Mouse (Mus musculus): ENCODE data around the gene Tbc1d1. TPM values are rescaled to one million over a fixed set of nuclear protein-coding genes. Genes with fewer than 3 reads are reported as not detected.

Tbc1d1 gene
- total and polyA plus RNA-seq, 3 experiments: 26.0 to 38.6 (median 31.9) TPM

- Histone ChIP-seq H3K27me3 (replicated peaks) (no peaks in the 10 kb centered on the region), H3K79me2 (replicated peaks; ENCODE audit: control insufficient read depth, extremely low read depth, insufficient read depth, poor library complexity, severe bottlenecking) (no peaks in the 10 kb centered on the region), H3K4me1 (ENCODE audit: control insufficient read depth in 1 of 2, insufficient read depth in 2 of 2) (no peaks in the 10 kb centered on the region), H3K4me3 (replicated peaks in 1 of 3; ENCODE audit: low read depth in 2 of 3, low read length in 2 of 3, poor library complexity in 1 of 3) (no peak overlapping the region), H3K36me3 (replicated peaks in 1 of 2; ENCODE audit: control insufficient read depth in 1 of 2, insufficient read depth in 1 of 2, low read length in 1 of 2) (peaks cover 48 to 97% of the 10 kb centered on the region in 2 experiments), H3K9ac (ENCODE audit: insufficient read depth, low read depth) (no peak overlapping the region), H3K4me2 (ENCODE audit: insufficient read depth, low read depth, poor library complexity, severe bottlenecking) (no peak overlapping the region), H3K27ac (ENCODE audit: insufficient read depth, low read depth) (no peak overlapping the region), H3K9me3 (replicated peaks; ENCODE audit: low read length) (no peaks in the 10 kb centered on the region)
- no peak for TF ChIP-seq KAT2A (IDR thresholded peaks at IDR 0.05; ENCODE audit: insufficient replicate concordance, low read length)
- no peak for TF ChIP-seq CHD1 (IDR thresholded peaks at IDR 0.05; ENCODE audit: low read depth, low read length)
- TF ChIP-seq ETS1 (conservative IDR thresholded peaks at IDR 0.05; ENCODE audit: low read depth, low read length): no peak
- TF ChIP-seq USF2 (conservative IDR thresholded peaks at IDR 0.05; ENCODE audit: low read depth, low read length): no peak
- no peak for TF ChIP-seq ZNF384 (IDR thresholded peaks at IDR 0.05; ENCODE audit: low read depth, low read length)
- TF ChIP-seq USF1 (IDR thresholded peaks at IDR 0.05; ENCODE audit: low read depth, low read length): no peak
- no peak for TF ChIP-seq ELF1 (IDR thresholded peaks at IDR 0.05; ENCODE audit: low read depth, low read length)
- no peak for TF ChIP-seq CTCF (conservative IDR thresholded peaks at IDR 0.05 in 1 of 2, IDR thresholded peaks at IDR 0.05 in 1 of 2; ENCODE audit: low read depth in 2 of 2, low read length in 2 of 2)
- no peak for TF ChIP-seq JUN (IDR thresholded peaks at IDR 0.05; ENCODE audit: insufficient read depth, low read depth, low read length)
- no peak for TF ChIP-seq ZKSCAN1 (IDR thresholded peaks at IDR 0.05; ENCODE audit: borderline replicate concordance, low read depth, low read length)
- no peak for TF ChIP-seq SMC3 (IDR thresholded peaks at IDR 0.05; ENCODE audit: low read depth, low read length)
- TF ChIP-seq BHLHE40 (IDR thresholded peaks at IDR 0.05; ENCODE audit: low read depth, low read length): no peak
- no peak for TF ChIP-seq IRF4 (IDR thresholded peaks at IDR 0.05; ENCODE audit: low read depth, low read length)
- no peak for TF ChIP-seq HCFC1 (IDR thresholded peaks at IDR 0.05; ENCODE audit: low read depth, low read length)
- no peak for TF ChIP-seq EP300 (IDR thresholded peaks at IDR 0.05; ENCODE audit: low read length)
- no peak for DNase-seq (ENCODE audit: extremely low read depth)
- in situ Hi-C loops (cut with MboI; ENCODE audit: low pct_ligation_motif_present, low pct_unique_long_range_greater_than_20kb, low sequenced_read_pairs) (no loop called here), dilution Hi-C loops (cut with MboI; ENCODE audit: extremely low pct_ligation_motif_present, extremely low pct_unique_long_range_greater_than_20kb, low sequenced_read_pairs) (no loop called here)
These were observed 121.6 kb downstream of the Tbc1d1 start for GRCm38 (mm10) chr5:64277646-64278191.

GRCm38 (mm10) chr5:64279668-64280067, 123.6 kb downstream of the Tbc1d1 start:
- Histone ChIP-seq H3K4me2 (ENCODE audit: insufficient read depth, low read depth, poor library complexity, severe bottlenecking) (no peak overlapping the region), H3K27me3 (replicated peaks) (no peaks in the 10 kb centered on the region), H3K9me3 (replicated peaks; ENCODE audit: low read length) (no peaks in the 10 kb centered on the region), H3K4me1 (ENCODE audit: control insufficient read depth in 1 of 2, insufficient read depth in 2 of 2) (no peaks in the 10 kb centered on the region), H3K9ac (ENCODE audit: insufficient read depth, low read depth) (no peak overlapping the region), H3K4me3 (replicated peaks in 1 of 3; ENCODE audit: low read depth in 2 of 3, low read length in 2 of 3, poor library complexity in 1 of 3) (no peak overlapping the region), H3K27ac (ENCODE audit: insufficient read depth, low read depth) (no peak overlapping the region), H3K79me2 (replicated peaks; ENCODE audit: control insufficient read depth, extremely low read depth, insufficient read depth, poor library complexity, severe bottlenecking) (no peaks in the 10 kb centered on the region), H3K36me3 (replicated peaks in 1 of 2; ENCODE audit: control insufficient read depth in 1 of 2, insufficient read depth in 1 of 2, low read length in 1 of 2) (peaks cover 59 to 97% of the 10 kb centered on the region in 2 experiments)
- no peak for TF ChIP-seq NELFE (IDR thresholded peaks at IDR 0.05; ENCODE audit: low read depth, low read length)
- TF ChIP-seq EP300 (IDR thresholded peaks at IDR 0.05; ENCODE audit: low read length): no peak
- dilution Hi-C loops (cut with MboI; ENCODE audit: extremely low pct_ligation_motif_present, extremely low pct_unique_long_range_greater_than_20kb, low sequenced_read_pairs) (no loop called here), in situ Hi-C loops (cut with MboI; ENCODE audit: low pct_ligation_motif_present, low pct_unique_long_range_greater_than_20kb, low sequenced_read_pairs) (no loop called here)
- no peak for DNase-seq (ENCODE audit: extremely low read depth)
